Mouse (Mus musculus): Measurements from ENCODE around the gene Pik3cb. TPM values are rescaled to one million over a fixed set of nuclear protein-coding genes. Genes with fewer than 3 reads are reported as not detected.
A peak's percentile ranks its signal among the peaks of the same experiment; 100 is the strongest.

Gene Pik3cb
- total RNA-seq, 1 experiment = 10.2 TPM

GRCm38 (mm10) chr9:99072538-99072937, 67.9 kb downstream of the Pik3cb start:
- Histone ChIP-seq H3K36me3 (ENCODE audit: control insufficient read depth, insufficient read depth, low read length, poor library complexity, severe bottlenecking) (peaks cover 9% of the 10 kb centered on the region; the same call in 1 of the 2 replicates), H3K4me1 (ENCODE audit: control insufficient read depth in 2 of 2, insufficient read depth in 2 of 2, low read length in 2 of 2, poor library complexity in 1 of 2) (no peaks in the 10 kb centered on the region; a peak in 2 of 4 replicates), H3K9ac (ENCODE audit: insufficient read depth, low read depth, low read length, poor library complexity, severe bottlenecking) (no peak overlapping the region), H3K4me3 (ENCODE audit: insufficient read depth in 1 of 2, low read depth in 1 of 2, low read length in 2 of 2, poor library complexity in 1 of 2, severe bottlenecking in 1 of 2) (no peak overlapping the region), H3K9me3 (ENCODE audit: control insufficient read depth, insufficient read depth, low read depth, low read length) (no peaks in the 10 kb centered on the region), H3K27ac (ENCODE audit: insufficient read depth, low read depth, low read length, poor library complexity, severe bottlenecking) (no peak overlapping the region)
- no peak for DNase-seq (ENCODE audit: low read depth, low spot score)
- in situ Hi-C loops (cut with MboI; ENCODE audit: low sequenced_read_pairs in 2 of 2, unreplicated experiment in 2 of 2) = loop anchor here in 1 of 2 experiments (25.0 kb wide), 1 partner anchor 165 kb away; the partner anchor contains the start of genes Cep70 and Faiml
- TF ChIP-seq MAFK (IDR thresholded peaks at IDR 0.05; ENCODE audit: insufficient read depth, low read depth, low read length) (no peak), ZNF384 (IDR thresholded peaks at IDR 0.05; ENCODE audit: low read depth, low read length) (no peak), HCFC1 (IDR thresholded peaks at IDR 0.05; ENCODE audit: borderline replicate concordance, insufficient read depth, low read length) (no peak), CHD2 (IDR thresholded peaks at IDR 0.05; ENCODE audit: low read depth, low read length) (no peak), ZC3H11A (IDR thresholded peaks at IDR 0.05; ENCODE audit: borderline replicate concordance, low read depth, low read length) (no peak)

GRCm38 (mm10) chr9:99065311-99065710, 75.1 kb downstream of the Pik3cb start:
- H3K4me1 ChIP-seq (ENCODE audit: control insufficient read depth in 2 of 2, insufficient read depth in 2 of 2, low read length in 2 of 2, poor library complexity in 1 of 2) = no peaks in the 10 kb centered on the region
- H3K36me3 ChIP-seq (ENCODE audit: control insufficient read depth, insufficient read depth, low read length, poor library complexity, severe bottlenecking) = peaks cover 30% of the 10 kb centered on the region
- in situ Hi-C loops (cut with MboI; ENCODE audit: low sequenced_read_pairs in 2 of 2, unreplicated experiment in 2 of 2) = loop anchor here in 1 of 2 experiments (25.0 kb wide), 1 partner anchor 172 kb away; the partner anchor contains the start of genes Cep70 and Faiml
- no peak overlapping the region for H3K4me3 ChIP-seq (ENCODE audit: insufficient read depth in 1 of 2, low read depth in 1 of 2, low read length in 2 of 2, poor library complexity in 1 of 2, severe bottlenecking in 1 of 2)
- TF ChIP-seq ZC3H11A (IDR thresholded peaks at IDR 0.05; ENCODE audit: borderline replicate concordance, low read depth, low read length) = no peak
- no peak for TF ChIP-seq ZNF384 (IDR thresholded peaks at IDR 0.05; ENCODE audit: low read depth, low read length)
- no peak for TF ChIP-seq HCFC1 (IDR thresholded peaks at IDR 0.05; ENCODE audit: borderline replicate concordance, insufficient read depth, low read length)
- TF ChIP-seq CHD2 (IDR thresholded peaks at IDR 0.05; ENCODE audit: low read depth, low read length) = no peak
- no peak for TF ChIP-seq MAFK (IDR thresholded peaks at IDR 0.05; ENCODE audit: insufficient read depth, low read depth, low read length)
- no peak overlapping the region for H3K27ac ChIP-seq (ENCODE audit: insufficient read depth, low read depth, low read length, poor library complexity, severe bottlenecking)
- no peak for DNase-seq (ENCODE audit: low read depth, low spot score)
- no peaks in the 10 kb centered on the region for H3K9me3 ChIP-seq (ENCODE audit: control insufficient read depth, insufficient read depth, low read depth, low read length)
- H3K9ac ChIP-seq (ENCODE audit: insufficient read depth, low read depth, low read length, poor library complexity, severe bottlenecking) = no peak overlapping the region

GRCm38 (mm10) chr9:99064216-99064615, 76.2 kb downstream of the Pik3cb start:
- no peak for DNase-seq (ENCODE audit: low read depth, low spot score)
- peaks cover 30% of the 10 kb centered on the region for H3K36me3 ChIP-seq (ENCODE audit: control insufficient read depth, insufficient read depth, low read length, poor library complexity, severe bottlenecking)
- H3K9me3 ChIP-seq (ENCODE audit: control insufficient read depth, insufficient read depth, low read depth, low read length) = no peaks in the 10 kb centered on the region
- TF ChIP-seq ZNF384 (IDR thresholded peaks at IDR 0.05; ENCODE audit: low read depth, low read length) = no peak
- no peak for TF ChIP-seq CHD2 (IDR thresholded peaks at IDR 0.05; ENCODE audit: low read depth, low read length)
- TF ChIP-seq HCFC1 (IDR thresholded peaks at IDR 0.05; ENCODE audit: borderline replicate concordance, insufficient read depth, low read length) = no peak
- TF ChIP-seq ZC3H11A (IDR thresholded peaks at IDR 0.05; ENCODE audit: borderline replicate concordance, low read depth, low read length) = no peak
- no peak for TF ChIP-seq MAFK (IDR thresholded peaks at IDR 0.05; ENCODE audit: insufficient read depth, low read depth, low read length)
- H3K27ac ChIP-seq (ENCODE audit: insufficient read depth, low read depth, low read length, poor library complexity, severe bottlenecking) = no peak overlapping the region
- H3K4me3 ChIP-seq (ENCODE audit: insufficient read depth in 1 of 2, low read depth in 1 of 2, low read length in 2 of 2, poor library complexity in 1 of 2, severe bottlenecking in 1 of 2) = no peak overlapping the region
- no peaks in the 10 kb centered on the region for H3K4me1 ChIP-seq (ENCODE audit: control insufficient read depth in 2 of 2, insufficient read depth in 2 of 2, low read length in 2 of 2, poor library complexity in 1 of 2)
- H3K9ac ChIP-seq (ENCODE audit: insufficient read depth, low read depth, low read length, poor library complexity, severe bottlenecking) = no peak overlapping the region
- in situ Hi-C loops (cut with MboI; ENCODE audit: low sequenced_read_pairs in 2 of 2, unreplicated experiment in 2 of 2) = loop anchor here in 1 of 2 experiments (25.0 kb wide), 1 partner anchor 173 kb away; the partner anchor contains the start of genes Cep70 and Faiml

- Histone ChIP-seq H3K4me3 (ENCODE audit: insufficient read depth in 1 of 2, low read depth in 1 of 2, low read length in 2 of 2, poor library complexity in 1 of 2, severe bottlenecking in 1 of 2) (no peak overlapping the region), H3K27ac (ENCODE audit: insufficient read depth, low read depth, low read length, poor library complexity, severe bottlenecking) (no peak overlapping the region), H3K9me3 (ENCODE audit: control insufficient read depth, insufficient read depth, low read depth, low read length) (no peaks in the 10 kb centered on the region), H3K36me3 (ENCODE audit: control insufficient read depth, insufficient read depth, low read length, poor library complexity, severe bottlenecking) (peaks cover 32% of the 10 kb centered on the region), H3K4me1 (ENCODE audit: control insufficient read depth in 2 of 2, insufficient read depth in 2 of 2, low read length in 2 of 2, poor library complexity in 1 of 2) (no peaks in the 10 kb centered on the region), H3K9ac (ENCODE audit: insufficient read depth, low read depth, low read length, poor library complexity, severe bottlenecking) (no peak overlapping the region)
- peak; percentile 46 for DNase-seq (ENCODE audit: low read depth, low spot score)
- TF ChIP-seq ZC3H11A (IDR thresholded peaks at IDR 0.05; ENCODE audit: borderline replicate concordance, low read depth, low read length) (peak; percentile 89), ZNF384 (IDR thresholded peaks at IDR 0.05; ENCODE audit: low read depth, low read length) (no peak)
- in situ Hi-C loops (cut with MboI; ENCODE audit: low sequenced_read_pairs in 2 of 2, unreplicated experiment in 2 of 2) = loop anchor here in 1 of 2 experiments (25.0 kb wide), 1 partner anchor 175 kb away; the partner anchor contains the start of genes Cep70 and Faiml
These were observed 77.9 kb downstream of the Pik3cb start for GRCm38 (mm10) chr9:99062544-99062943.

Measured in ES-E14 (cell line).